Mouse (Mus musculus): ENCODE data around the gene Cox10.

DNA sequence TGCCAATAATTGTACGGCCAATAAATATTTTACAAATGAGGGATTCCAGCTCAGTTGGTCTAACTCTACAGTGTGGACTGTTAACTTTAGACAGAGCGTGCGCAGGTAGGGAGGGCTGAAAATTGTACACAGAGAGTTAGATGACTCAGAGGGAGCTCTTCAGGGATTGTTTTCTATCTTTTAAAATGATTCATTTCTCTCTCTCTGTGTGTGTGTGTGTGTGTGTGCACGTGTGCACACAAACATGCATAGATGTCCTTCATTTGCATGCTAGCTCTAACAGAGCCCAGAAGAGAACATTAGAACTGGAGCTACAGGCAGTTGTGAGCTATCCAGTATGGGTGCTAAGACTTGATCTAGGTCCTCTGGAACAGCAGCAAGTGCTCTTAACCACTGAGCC is 17.0 kb downstream of the Cox10 start:
- TF ChIP-seq CTCF (IDR thresholded peaks at IDR 0.05), result no peak
- no peak for TF ChIP-seq EP300 (IDR thresholded peaks at IDR 0.05)
